Mouse (Mus musculus) lung, adult 2 months (tissue): ENCODE measurements around the gene Cyp2c23.

ENCODE experiments used
- CTCF ChIP-seq: fragments of 200-500 bp; IDR thresholded peaks from 2 replicates; pipeline ENCODE4 v1.5.1; 2011; ENCODE audit warnings: mild to moderate bottlenecking, low read length, control low read depth; ENCODE audit not compliant: insufficient read depth
- POLR2A ChIP-seq: fragments of 200-500 bp; IDR thresholded peaks from 2 replicates; pipeline ENCODE4 v1.6.1; 2011; ENCODE audit warnings: low read depth, mild to moderate bottlenecking, control low read depth, low read length, borderline replicate concordance; ENCODE audit errors: extremely low read depth

DNA sequence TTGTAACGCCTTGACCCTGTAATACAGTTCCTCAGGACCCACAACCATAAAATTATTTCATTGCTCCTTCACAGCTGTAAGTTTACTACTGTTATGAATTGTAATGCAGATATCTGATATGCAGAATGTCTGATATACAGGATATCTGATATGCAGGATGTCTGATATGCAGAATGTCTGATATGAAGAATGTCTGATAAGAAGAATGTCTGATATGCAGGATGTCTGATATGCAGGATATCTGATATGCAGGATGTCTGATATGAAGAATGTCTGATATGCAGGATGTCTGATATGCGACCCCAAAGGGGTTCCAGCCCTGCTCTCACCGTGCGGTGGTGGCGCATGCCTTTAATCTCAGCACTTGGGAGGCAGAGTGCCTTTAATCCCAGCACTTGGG, 47.0 kb downstream of the Cyp2c23 start:
- TF ChIP-seq POLR2A (no peak), CTCF (no peak)
